Mouse (Mus musculus): ENCODE data around the gene Slc9a2.
"Not testable (repeated sequence)": the region's sequence is repeated elsewhere in the genome, so short reads cannot be mapped to it uniquely, and the experiment has no call there.

The Slc9a2 gene

GRCm38 (mm10) chr1:40680067-40680867 lies at the start of gene Slc9a2:
TSS of gene Slc9a2 (plus strand) at chr1:40680574.
- in situ Hi-C loops (cut with MboI, MseI) = no loop called here

GRCm38 (mm10) chr1:40632407-40633062 lies 47.8 kb upstream of the Slc9a2 start:
- in situ Hi-C loops (cut with MboI, MseI) = no loop called here

GRCm38 (mm10) chr1:40634608-40635007 lies 45.8 kb upstream of the Slc9a2 start:
- in situ Hi-C loops (cut with MboI, MseI) = no loop called here

GRCm38 (mm10) chr1:40648234-40648633 lies 32.1 kb upstream of the Slc9a2 start:
- in situ Hi-C loops (cut with MboI, MseI) = no loop called here

GRCm38 (mm10) chr1:40650803-40651497 lies 29.4 kb upstream of the Slc9a2 start:
- in situ Hi-C loops (cut with MboI, MseI) = loop anchor here (5.0 kb wide), 1 partner anchor 269 kb away; no protein-coding TSS in a partner anchor

GRCm38 (mm10) chr1:40657035-40657434 lies 23.3 kb upstream of the Slc9a2 start:
- in situ Hi-C loops (cut with MboI, MseI) = loop anchor here (5.0 kb wide), 1 partner anchor 85 kb away; no protein-coding TSS in a partner anchor

GRCm38 (mm10) chr1:40657978-40658496 lies 22.3 kb upstream of the Slc9a2 start:
- in situ Hi-C loops (cut with MboI, MseI) = loop anchor here (5.0 kb wide), 1 partner anchor 86 kb away; no protein-coding TSS in a partner anchor

GRCm38 (mm10) chr1:40659017-40659416 lies 21.4 kb upstream of the Slc9a2 start:
- in situ Hi-C loops (cut with MboI, MseI) = loop anchor here (5.0 kb wide), 1 partner anchor 87 kb away; no protein-coding TSS in a partner anchor

- in situ Hi-C loops (cut with MboI, MseI) = loop anchor here (5.0 kb wide), 1 partner anchor 87 kb away; no protein-coding TSS in a partner anchor
Observed at GRCm38 (mm10) chr1:40659496-40659895, 20.9 kb upstream of the Slc9a2 start.

- in situ Hi-C loops (cut with MboI, MseI) = no loop called here
Observed at GRCm38 (mm10) chr1:40660838-40661237, 19.5 kb upstream of the Slc9a2 start.

- in situ Hi-C loops (cut with MboI, MseI) = no loop called here
Observed at GRCm38 (mm10) chr1:40665401-40666370, 14.7 kb upstream of the Slc9a2 start.

- in situ Hi-C loops (cut with MboI, MseI) = not testable (repeated sequence)
Observed at GRCm38 (mm10) chr1:40667442-40667841, 12.9 kb upstream of the Slc9a2 start.

GRCm38 (mm10) chr1:40670025-40670424 lies 10.3 kb upstream of the Slc9a2 start:
- in situ Hi-C loops (cut with MboI, MseI) = no loop called here

- in situ Hi-C loops (cut with MboI, MseI) = no loop called here
Observed at GRCm38 (mm10) chr1:40671490-40671889, 8.9 kb upstream of the Slc9a2 start.

GRCm38 (mm10) chr1:40677306-40677705 lies 3.1 kb upstream of the Slc9a2 start:
- in situ Hi-C loops (cut with MboI, MseI) = no loop called here

- in situ Hi-C loops (cut with MboI, MseI) = no loop called here
Observed at GRCm38 (mm10) chr1:40680868-40681698, 709 bp downstream of the Slc9a2 start.

GRCm38 (mm10) chr1:40681699-40682510 lies 1.5 kb downstream of the Slc9a2 start:
- in situ Hi-C loops (cut with MboI, MseI) = no loop called here

- in situ Hi-C loops (cut with MboI, MseI) = loop anchor here (5.0 kb wide), 1 partner anchor 97 kb away; no protein-coding TSS in a partner anchor
Observed at GRCm38 (mm10) chr1:40694296-40694695, 13.9 kb downstream of the Slc9a2 start.

- in situ Hi-C loops (cut with MboI, MseI) = no loop called here
Observed at GRCm38 (mm10) chr1:40696436-40696835, 16.1 kb downstream of the Slc9a2 start.
